Mouse (Mus musculus): ENCODE results near the gene Tmtc2.

DNA sequence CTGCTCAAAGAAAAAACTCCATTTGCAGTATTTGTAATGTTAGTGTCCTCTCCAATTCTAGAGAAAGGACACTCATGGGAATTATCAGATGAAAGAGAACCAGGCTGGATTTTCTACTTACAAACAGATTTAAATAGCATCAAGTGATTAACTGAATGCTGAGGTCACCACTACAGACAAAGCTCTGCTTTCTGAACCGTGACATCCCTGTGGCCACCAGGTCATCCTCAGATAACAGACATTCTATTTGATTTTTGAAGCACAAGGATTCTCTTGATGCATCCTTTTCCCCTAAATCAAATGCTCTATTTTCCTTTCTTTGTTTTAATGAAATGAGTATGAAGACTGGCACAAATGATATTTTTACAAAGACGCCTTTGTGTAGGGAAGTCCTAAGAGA, 241.4 kb downstream of the Tmtc2 start:
- TF ChIP-seq CTCF (IDR thresholded peaks at IDR 0.05; ENCODE audit: low read depth) (no peak), EP300 (IDR thresholded peaks at IDR 0.05; ENCODE audit: low read depth) (no peak)
